Mouse (Mus musculus): ENCODE results near the gene Dcaf1.

GRCm38 (mm10) chr9:106913759-106914158 is 92.1 kb downstream of the Dcaf1 start:
- TF ChIP-seq CTCF (IDR thresholded peaks at IDR 0.05; ENCODE audit: extremely low read depth, insufficient read depth, insufficient read length, insufficient replicate concordance): no peak
- no peak for TF ChIP-seq POLR2A (IDR thresholded peaks at IDR 0.05; ENCODE audit: low read depth, low read length)
